Mouse (Mus musculus) kidney, adult 2 months (tissue): ENCODE data around the gene Adprhl1.

Experiments
- CTCF ChIP-seq: fragments of 200-500 bp; conservative IDR thresholded peaks from 2 replicates; pipeline ENCODE4 v1.5.1; 2011; ENCODE audit warnings: low read depth, mild to moderate bottlenecking, control low read depth, low read length, moderate library complexity, mixed read lengths; ENCODE audit not compliant: insufficient read depth, insufficient read length
- POLR2A ChIP-seq: fragments of 200-500 bp; IDR thresholded peaks from one replicate; pipeline ENCODE4 v1.6.1; 2011; ENCODE audit warnings: low read depth, low read length, control low read depth

DNA sequence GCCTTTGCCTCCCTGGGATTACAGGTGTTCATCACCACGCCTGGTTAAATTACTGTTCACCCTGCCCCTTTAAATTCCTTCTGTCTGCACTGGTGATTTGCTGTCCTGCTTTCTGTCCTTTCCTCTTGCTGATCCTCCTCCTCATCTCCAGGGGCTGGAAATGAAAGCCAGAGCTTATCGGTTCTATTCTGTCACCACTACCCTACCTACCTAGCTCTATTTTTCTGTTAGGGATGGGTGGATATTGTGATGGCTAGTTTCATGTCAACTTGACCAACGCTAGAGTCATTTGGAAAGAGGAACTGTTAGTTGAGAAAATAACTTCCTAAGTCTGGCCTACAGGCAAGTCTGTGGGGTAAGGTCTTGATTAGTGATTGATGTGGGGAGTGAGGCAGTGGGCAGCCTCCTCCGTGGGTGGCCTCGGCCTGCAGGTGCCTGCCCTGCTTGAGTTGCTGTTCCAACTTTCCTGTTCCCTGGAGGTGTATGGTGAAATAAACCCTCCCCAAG lies 23.0 kb upstream of the Adprhl1 start:
- TF ChIP-seq POLR2A = no peak
- TF ChIP-seq CTCF = no peak
